Mouse (Mus musculus): ENCODE data around the gene Snrnp35. TPM values are rescaled to one million over a fixed set of nuclear protein-coding genes. Genes with fewer than 3 reads are reported as not detected.

The Snrnp35 gene
- total and polyA plus RNA-seq, 3 experiments: 10.1 to 26.6 (median 10.2) TPM

DNA sequence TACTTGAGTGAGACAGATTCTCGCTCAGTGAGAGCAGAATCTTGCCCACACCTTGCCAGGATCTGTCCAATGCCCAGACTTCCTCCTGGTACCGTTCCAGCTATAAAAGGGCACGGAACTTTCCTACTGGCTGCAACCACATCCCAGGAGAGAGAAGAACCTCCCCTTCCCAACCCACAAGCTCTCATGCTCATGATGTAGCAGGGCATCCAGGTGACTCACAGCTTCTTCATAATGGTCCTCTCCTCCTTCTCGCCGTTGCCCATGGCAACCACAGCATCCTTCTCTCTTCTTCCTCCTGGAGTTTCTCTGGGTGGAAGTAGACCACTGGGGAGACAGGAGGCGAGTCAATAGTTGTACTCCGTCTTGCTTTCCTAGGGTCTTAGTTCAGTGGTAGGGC, 14.6 kb upstream of the Snrnp35 start:
- no peaks in the 10 kb centered on the region for H3K9me3 ChIP-seq (replicated peaks)
- H3K36me3 ChIP-seq (replicated peaks): peaks cover 73% of the 10 kb centered on the region
- H3K4me1 ChIP-seq (ENCODE audit: insufficient read depth, low read depth, low read length): peaks cover 11% of the 10 kb centered on the region; the same call in 1 of the 2 replicates
- no peak for TF ChIP-seq TAL1 (conservative IDR thresholded peaks at IDR 0.05; ENCODE audit: low read depth, low read length)
- no peak for TF ChIP-seq GATA1 (IDR thresholded peaks at IDR 0.05; ENCODE audit: borderline replicate concordance, low read length)
- no peak for TF ChIP-seq CTCF (IDR thresholded peaks at IDR 0.05; ENCODE audit: low read depth, low read length)
- ATAC-seq (ENCODE audit: extremely low read depth, insufficient number of reproducible peaks, low FRiP score, poor library complexity, severe bottlenecking) (no peak), DNase-seq (ENCODE audit: low spot score) (no peak)
- no peaks in the 10 kb centered on the region for H3K27me3 ChIP-seq (ENCODE audit: insufficient read depth, low read length)
- no peak overlapping the region for H3K4me3 ChIP-seq (ENCODE audit: low read depth, low read length)

DNA sequence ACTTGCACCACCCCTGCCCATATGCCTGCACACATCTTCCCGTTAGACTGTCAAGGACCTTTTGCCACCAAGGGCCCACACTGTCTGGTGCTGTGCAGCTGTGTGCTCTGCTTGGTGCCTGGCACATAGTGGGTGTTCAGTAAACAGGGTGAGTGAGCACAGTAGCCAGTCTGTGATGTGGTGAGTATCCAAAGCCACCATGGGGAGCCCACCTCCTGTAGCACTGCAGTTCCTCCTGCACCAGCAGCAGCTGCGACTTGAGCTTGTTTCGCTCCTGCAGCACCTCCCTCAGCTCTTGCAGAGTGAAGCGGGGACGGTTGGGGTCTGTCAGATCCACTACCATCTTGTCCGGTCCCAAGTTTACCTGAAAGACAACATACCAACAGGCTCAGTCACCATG, 13.4 kb upstream of the Snrnp35 start:
- peaks cover 17% of the 10 kb centered on the region for H3K4me1 ChIP-seq (ENCODE audit: insufficient read depth, low read depth, low read length)
- TF ChIP-seq GATA2 (IDR thresholded peaks at IDR 0.05; ENCODE audit: borderline replicate concordance, low read depth, low read length) (no peak), GATA1 (IDR thresholded peaks at IDR 0.05; ENCODE audit: borderline replicate concordance, low read length) (no peak), POLR2AphosphoS5 (IDR thresholded peaks at IDR 0.05; ENCODE audit: insufficient replicate concordance, low read depth, low read length) (no peak), TAL1 (conservative IDR thresholded peaks at IDR 0.05; ENCODE audit: low read depth, low read length) (no peak), CTCF (IDR thresholded peaks at IDR 0.05; ENCODE audit: low read depth, low read length) (no peak)
- DNase-seq (ENCODE audit: low spot score) (no peak), ATAC-seq (ENCODE audit: extremely low read depth, insufficient number of reproducible peaks, low FRiP score, poor library complexity, severe bottlenecking) (no peak)
- H3K4me3 ChIP-seq (ENCODE audit: low read depth, low read length): no peak overlapping the region
- no peaks in the 10 kb centered on the region for H3K9me3 ChIP-seq (replicated peaks)
- peaks cover 76% of the 10 kb centered on the region for H3K36me3 ChIP-seq (replicated peaks)
- H3K27me3 ChIP-seq (ENCODE audit: insufficient read depth, low read length): no peaks in the 10 kb centered on the region

- H3K4me1 ChIP-seq (ENCODE audit: insufficient read depth, low read depth, low read length): peaks cover 27% of the 10 kb centered on the region
- H3K4me3 ChIP-seq (ENCODE audit: low read depth, low read length): no peak overlapping the region
- DNase-seq (ENCODE audit: low spot score): no peak
- H3K36me3 ChIP-seq (replicated peaks): peaks cover 70% of the 10 kb centered on the region
- H3K9me3 ChIP-seq (replicated peaks): no peaks in the 10 kb centered on the region
- no peaks in the 10 kb centered on the region for H3K27me3 ChIP-seq (ENCODE audit: insufficient read depth, low read length)
- TF ChIP-seq CTCF (IDR thresholded peaks at IDR 0.05; ENCODE audit: low read depth, low read length): no peak
- no peak for TF ChIP-seq GATA2 (IDR thresholded peaks at IDR 0.05; ENCODE audit: borderline replicate concordance, low read depth, low read length)
- TF ChIP-seq POLR2AphosphoS5 (IDR thresholded peaks at IDR 0.05; ENCODE audit: insufficient replicate concordance, low read depth, low read length): no peak
- TF ChIP-seq TAL1 (conservative IDR thresholded peaks at IDR 0.05; ENCODE audit: low read depth, low read length): no peak
- no peak for TF ChIP-seq GATA1 (IDR thresholded peaks at IDR 0.05; ENCODE audit: borderline replicate concordance, low read length)
- ATAC-seq (ENCODE audit: extremely low read depth, insufficient number of reproducible peaks, low FRiP score, poor library complexity, severe bottlenecking): no peak
Observed at GRCm38 (mm10) chr5:124470591-124471171, 12.3 kb upstream of the Snrnp35 start.

GRCm38 (mm10) chr5:124478873-124479204, 4.1 kb upstream of the Snrnp35 start:
- DNase-seq (ENCODE audit: low spot score): no peak
- Histone ChIP-seq H3K9me3 (replicated peaks) (no peaks in the 10 kb centered on the region), H3K36me3 (replicated peaks) (peaks cover 9% of the 10 kb centered on the region), H3K27me3 (ENCODE audit: insufficient read depth, low read length) (no peaks in the 10 kb centered on the region), H3K4me3 (ENCODE audit: low read depth, low read length) (no peak overlapping the region), H3K4me1 (ENCODE audit: insufficient read depth, low read depth, low read length) (peaks cover 55% of the 10 kb centered on the region)
- TF ChIP-seq POLR2AphosphoS5 (IDR thresholded peaks at IDR 0.05; ENCODE audit: insufficient replicate concordance, low read depth, low read length) (no peak), CTCF (IDR thresholded peaks at IDR 0.05; ENCODE audit: low read depth, low read length) (no peak), GATA2 (IDR thresholded peaks at IDR 0.05; ENCODE audit: borderline replicate concordance, low read depth, low read length) (no peak), TAL1 (conservative IDR thresholded peaks at IDR 0.05; ENCODE audit: low read depth, low read length) (no peak), GATA1 (IDR thresholded peaks at IDR 0.05; ENCODE audit: borderline replicate concordance, low read length) (no peak)
- ATAC-seq (ENCODE audit: extremely low read depth, insufficient number of reproducible peaks, low FRiP score, poor library complexity, severe bottlenecking): no peak

GRCm38 (mm10) chr5:124480119-124480518, 2.8 kb upstream of the Snrnp35 start:
- TF ChIP-seq TAL1 (conservative IDR thresholded peaks at IDR 0.05; ENCODE audit: low read depth, low read length): no peak
- no peak for TF ChIP-seq CTCF (IDR thresholded peaks at IDR 0.05; ENCODE audit: low read depth, low read length)
- TF ChIP-seq GATA1 (IDR thresholded peaks at IDR 0.05; ENCODE audit: borderline replicate concordance, low read length): no peak
- TF ChIP-seq GATA2 (IDR thresholded peaks at IDR 0.05; ENCODE audit: borderline replicate concordance, low read depth, low read length): no peak
- no peak for DNase-seq (ENCODE audit: low spot score)
- ATAC-seq (ENCODE audit: extremely low read depth, insufficient number of reproducible peaks, low FRiP score, poor library complexity, severe bottlenecking): no peak
- H3K4me1 ChIP-seq (ENCODE audit: insufficient read depth, low read depth, low read length): peaks cover 59% of the 10 kb centered on the region
- no peaks in the 10 kb centered on the region for H3K27me3 ChIP-seq (ENCODE audit: insufficient read depth, low read length)
- H3K36me3 ChIP-seq (replicated peaks): peaks cover 13% of the 10 kb centered on the region
- no peaks in the 10 kb centered on the region for H3K9me3 ChIP-seq (replicated peaks)
- H3K4me3 ChIP-seq (ENCODE audit: low read depth, low read length): no peak overlapping the region

DNA sequence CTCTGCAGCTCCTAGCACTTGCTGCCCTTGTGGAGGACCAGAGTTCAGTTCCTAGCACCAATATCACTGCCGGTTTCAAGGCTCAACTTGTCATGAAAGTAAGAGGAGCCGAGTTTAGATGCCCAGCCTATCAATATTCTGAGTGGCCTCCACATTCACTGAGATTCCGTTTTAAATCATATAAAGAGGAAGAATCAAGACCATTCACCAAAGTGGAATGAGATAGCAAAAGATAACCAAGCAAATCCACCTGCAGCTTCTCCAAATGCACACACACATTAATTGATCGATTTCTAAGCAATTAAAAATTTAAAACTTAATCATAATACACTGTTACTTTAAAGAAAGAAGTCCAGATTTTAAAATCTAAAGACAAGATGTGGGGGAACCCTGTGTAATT, 1.2 kb upstream of the Snrnp35 start:
- Histone ChIP-seq H3K36me3 (replicated peaks) (peaks cover 24% of the 10 kb centered on the region), H3K4me1 (ENCODE audit: insufficient read depth, low read depth, low read length) (peaks cover 44% of the 10 kb centered on the region), H3K27me3 (ENCODE audit: insufficient read depth, low read length) (no peaks in the 10 kb centered on the region), H3K9me3 (replicated peaks) (no peaks in the 10 kb centered on the region), H3K4me3 (ENCODE audit: low read depth, low read length) (no peak overlapping the region)
- TF ChIP-seq GATA1 (IDR thresholded peaks at IDR 0.05; ENCODE audit: borderline replicate concordance, low read length): no peak
- TF ChIP-seq CTCF (IDR thresholded peaks at IDR 0.05; ENCODE audit: low read depth, low read length): no peak
- TF ChIP-seq POLR2AphosphoS5 (IDR thresholded peaks at IDR 0.05; ENCODE audit: insufficient replicate concordance, low read depth, low read length): no peak
- no peak for TF ChIP-seq GATA2 (IDR thresholded peaks at IDR 0.05; ENCODE audit: borderline replicate concordance, low read depth, low read length)
- no peak for TF ChIP-seq TAL1 (conservative IDR thresholded peaks at IDR 0.05; ENCODE audit: low read depth, low read length)
- ATAC-seq (ENCODE audit: extremely low read depth, insufficient number of reproducible peaks, low FRiP score, poor library complexity, severe bottlenecking): no peak
- no peak for DNase-seq (ENCODE audit: low spot score)

Data from G1E (cell line).